Mouse (Mus musculus) adrenal gland, adult 2 months (tissue): ENCODE measurements around the gene Epha4. TPM values are rescaled to one million over a fixed set of nuclear protein-coding genes. Genes with fewer than 3 reads are reported as not detected.

Experiments
- DNase-seq: peaks from one replicate; pipeline ENCODE4 v3.0.0; 2021
- polyA plus RNA-seq: library from polyadenylated mRNA; depleted of rRNA; stranded (reverse); fragments of >200 nt; gene quantifications from 2 replicates; pipeline ENCODE4 v1.2.3, GENCODE M21; 2012
- total RNA-seq, 2 experiments: library from RNA; stranded (reverse); gene quantifications; 2 replicates each; pipeline ENCODE4 v1.2.3; 2021

Epha4 gene
- total and polyA plus RNA-seq, 3 experiments = 1.3 to 2.8 (median 2.1) TPM

DNA sequence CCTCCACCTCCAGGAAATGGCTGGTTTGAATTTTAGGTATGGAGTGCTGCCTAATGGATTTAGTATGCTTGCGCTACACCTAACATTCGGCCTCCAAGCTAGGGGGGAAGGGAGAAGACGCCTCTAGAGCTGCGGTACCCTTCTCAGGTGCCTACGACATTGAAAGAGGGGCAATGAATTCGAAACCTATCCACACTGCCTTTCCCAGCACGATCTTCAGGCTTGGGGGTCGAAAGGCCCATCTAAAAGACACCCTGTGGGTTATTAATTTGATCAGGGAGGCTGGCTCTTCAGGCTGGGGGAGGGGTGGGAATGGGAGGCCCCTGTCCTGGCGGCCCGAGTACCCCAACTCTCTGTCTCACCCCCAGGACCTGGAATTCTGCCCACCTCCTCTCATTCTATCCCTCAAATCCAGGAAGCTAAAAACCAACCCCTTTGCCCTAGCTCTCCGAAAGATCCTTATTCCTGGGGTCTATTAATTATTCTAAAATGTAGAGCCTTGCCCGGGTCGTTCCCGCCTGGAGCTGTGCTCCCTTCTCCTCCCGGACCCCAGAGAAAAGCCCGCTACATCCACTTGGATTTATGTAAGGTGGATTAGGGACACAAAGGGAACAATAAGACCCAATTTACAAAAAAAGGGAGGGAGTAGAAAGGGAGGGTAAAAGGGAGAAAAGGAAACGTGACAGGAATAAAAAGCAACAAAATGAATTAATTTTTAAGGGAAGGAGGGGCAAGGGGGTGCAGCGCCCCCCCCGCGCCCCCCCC, 2.3 kb downstream of the Epha4 start:
- DNase-seq = no peak

DNA sequence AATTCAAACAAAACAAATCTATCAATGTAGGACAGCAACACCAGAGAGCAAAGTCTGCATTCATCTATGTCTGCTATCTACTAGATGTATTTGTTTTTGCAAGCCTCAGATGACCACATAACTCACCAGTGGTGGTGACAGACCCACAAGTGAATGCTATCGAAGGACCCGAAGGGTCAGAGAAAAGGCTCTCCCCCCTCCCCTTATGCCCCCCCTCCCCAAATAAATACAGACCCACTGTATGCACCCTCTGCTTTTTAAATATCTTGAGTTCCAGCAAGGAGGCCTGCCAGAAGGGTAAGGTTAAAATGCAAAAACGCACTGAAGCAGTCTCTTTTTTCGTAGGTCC, 2.9 kb downstream of the Epha4 start:
- no peak for DNase-seq

DNA sequence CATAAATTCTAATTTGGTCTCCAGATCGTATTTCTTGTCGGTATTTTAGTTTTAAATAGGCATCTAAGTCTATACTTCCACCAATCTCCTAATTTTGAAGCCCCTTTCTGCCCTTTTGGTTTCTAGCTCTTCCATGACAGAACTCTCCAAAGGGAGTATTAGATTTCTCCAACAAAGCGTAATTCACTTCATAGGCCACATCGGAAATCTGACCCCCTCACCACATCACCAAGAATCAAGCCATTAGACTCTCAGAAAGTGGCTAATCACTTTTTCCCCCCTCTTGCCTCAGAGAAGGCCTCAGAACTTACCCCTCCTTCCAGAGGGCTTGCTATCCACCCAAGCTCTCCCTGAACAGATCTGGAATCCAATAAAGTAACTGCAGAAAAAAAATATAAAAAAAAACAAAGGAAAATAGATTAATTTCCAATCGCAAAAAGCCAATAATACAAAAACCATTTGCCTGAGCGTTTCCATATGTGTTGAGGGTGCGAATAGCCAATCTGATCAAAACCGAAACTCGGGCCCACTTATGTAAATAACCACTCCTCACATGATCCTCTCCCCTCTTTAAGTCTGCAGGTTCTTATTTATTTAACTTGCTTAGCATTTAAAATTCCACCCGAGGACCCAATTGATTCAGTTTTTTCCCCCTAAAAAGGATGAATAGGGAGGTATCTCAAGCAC, 3.4 kb downstream of the Epha4 start:
- DNase-seq = no peak

DNA sequence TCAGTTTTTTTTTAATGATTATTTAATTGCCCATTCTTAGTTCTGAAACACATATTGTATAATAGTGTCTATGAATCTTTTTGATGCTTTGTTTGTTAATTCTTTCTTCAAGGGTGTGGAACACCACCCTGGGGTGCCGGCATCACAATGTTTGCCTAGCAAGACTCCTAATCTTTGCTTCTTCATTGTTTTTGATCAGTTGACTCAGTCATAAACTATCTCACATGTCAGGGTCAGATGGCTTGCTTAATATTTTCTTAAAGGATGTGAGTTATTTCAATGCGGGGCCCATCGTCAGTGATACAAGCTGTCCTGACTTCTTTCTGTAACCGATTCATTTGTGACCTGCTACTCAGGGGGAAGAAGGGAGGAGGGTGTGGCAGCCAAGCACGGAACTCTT, 4.3 kb downstream of the Epha4 start:
- no peak for DNase-seq

DNA sequence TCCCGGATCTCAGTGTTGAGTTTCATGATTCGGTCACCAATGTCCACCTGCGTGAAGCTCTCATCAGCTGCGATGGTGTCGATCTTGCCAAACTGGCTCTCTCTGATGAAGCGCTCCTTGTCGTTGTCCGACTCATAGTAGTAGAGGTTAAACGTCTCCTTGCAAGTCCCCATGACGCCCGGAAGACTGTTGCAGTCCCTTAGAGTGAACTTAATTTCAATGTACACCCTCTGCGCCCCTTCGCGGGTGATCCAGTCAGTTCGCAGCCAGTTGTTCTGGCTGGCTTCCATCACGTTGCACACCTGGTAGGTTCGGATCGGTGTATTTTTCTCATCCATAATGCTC, 8.1 kb downstream of the Epha4 start:
- DNase-seq = no peak

DNA sequence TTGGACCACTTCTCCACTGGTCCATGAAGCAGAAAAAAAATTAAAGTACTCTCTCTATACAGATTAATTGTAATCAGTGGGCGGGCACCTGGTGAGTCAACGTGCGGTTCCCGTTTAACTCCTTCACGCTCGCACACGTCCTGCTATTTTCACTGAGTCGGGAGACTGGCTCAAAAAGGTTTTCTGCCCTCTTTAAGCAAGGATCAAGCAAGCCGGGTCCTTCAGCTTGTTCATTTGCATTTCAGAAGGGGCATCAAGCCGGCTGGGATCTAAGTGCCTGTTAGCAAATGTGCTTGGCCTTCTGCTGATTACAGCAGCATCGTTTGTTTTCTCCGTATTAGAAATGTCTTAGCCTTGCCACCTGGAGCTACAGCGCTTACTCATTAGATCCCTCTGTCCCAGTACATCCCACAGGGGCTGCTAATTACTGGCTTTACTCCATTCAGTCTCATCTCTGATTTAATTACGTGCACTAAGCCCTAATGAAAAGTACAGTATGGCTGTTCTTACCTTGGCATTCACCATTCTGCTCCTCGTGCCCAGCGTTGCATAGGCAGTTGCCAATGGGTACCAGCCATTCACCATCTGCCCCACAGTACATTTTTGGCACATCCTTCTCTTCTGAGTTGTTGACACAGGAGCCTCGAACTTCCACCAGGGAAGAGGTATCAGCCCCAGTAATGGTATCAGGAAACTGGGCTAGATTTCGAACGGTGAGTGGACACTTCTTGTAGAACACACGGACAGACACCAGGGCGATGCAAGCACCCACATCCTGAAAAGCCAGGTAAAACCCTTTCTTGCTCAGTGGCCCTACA, 8.6 kb downstream of the Epha4 start:
- no peak for DNase-seq

DNA sequence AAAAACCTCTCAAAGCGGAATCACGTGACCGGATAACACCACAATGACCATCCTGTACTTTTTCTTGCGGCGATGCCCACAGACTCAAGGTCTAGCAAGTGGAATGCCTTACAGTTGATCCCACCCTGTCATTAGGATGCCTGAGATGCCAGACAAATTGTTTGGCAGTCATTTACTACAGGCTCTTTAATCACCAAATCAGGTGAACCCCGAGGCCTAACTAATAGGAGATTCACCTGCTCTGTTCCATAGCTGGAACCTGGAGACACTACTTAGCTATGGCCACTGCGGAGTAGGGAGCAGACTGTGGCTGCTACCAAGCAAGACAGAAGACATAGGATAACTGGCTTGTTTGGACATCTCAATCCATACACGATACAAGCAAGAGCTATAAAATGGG, 9.6 kb downstream of the Epha4 start:
- no peak for DNase-seq

DNA sequence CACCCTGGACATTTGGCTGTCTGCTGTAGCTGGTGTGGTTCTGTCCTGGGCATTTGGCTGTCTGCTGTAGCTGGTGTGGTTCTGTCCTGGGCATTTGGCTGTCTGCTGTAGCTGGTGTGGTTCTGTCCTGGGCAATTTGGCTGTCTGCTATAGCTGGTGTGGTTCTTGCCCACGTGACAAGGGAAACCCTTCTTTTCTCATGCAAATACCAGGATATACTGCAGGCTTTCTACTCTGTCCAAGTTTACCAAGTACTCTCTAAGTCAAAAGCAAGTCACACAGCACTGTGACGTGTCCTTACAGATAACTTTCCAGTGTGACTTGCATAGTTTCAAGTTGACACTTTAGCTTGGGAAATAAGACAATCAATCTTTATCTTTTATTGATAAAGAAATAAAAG, 10.1 kb downstream of the Epha4 start:
- DNase-seq = no peak

DNA sequence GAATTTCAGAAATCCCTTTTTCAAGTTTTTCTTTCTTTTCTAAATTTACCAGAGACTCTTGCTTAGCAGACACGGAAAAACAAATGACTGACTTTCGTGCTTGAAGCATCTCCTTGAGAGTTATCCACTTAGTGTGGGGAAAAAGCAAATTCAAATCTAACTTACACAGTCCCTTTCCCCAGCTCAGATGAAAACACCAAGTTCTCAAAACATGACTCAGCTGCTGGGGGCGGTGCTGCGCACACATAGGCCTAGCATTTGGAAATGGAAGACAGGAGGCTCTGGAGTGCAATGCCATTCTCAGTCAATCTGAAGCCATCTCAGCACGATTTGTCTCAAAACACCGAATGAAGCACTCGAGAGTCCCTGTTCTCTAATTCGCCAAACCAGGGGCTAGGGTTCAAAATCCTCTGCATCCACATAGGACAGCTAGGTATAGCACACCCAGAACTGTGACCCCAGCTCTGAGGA, 11.1 kb downstream of the Epha4 start:
- peak; percentile 12 for DNase-seq

DNA sequence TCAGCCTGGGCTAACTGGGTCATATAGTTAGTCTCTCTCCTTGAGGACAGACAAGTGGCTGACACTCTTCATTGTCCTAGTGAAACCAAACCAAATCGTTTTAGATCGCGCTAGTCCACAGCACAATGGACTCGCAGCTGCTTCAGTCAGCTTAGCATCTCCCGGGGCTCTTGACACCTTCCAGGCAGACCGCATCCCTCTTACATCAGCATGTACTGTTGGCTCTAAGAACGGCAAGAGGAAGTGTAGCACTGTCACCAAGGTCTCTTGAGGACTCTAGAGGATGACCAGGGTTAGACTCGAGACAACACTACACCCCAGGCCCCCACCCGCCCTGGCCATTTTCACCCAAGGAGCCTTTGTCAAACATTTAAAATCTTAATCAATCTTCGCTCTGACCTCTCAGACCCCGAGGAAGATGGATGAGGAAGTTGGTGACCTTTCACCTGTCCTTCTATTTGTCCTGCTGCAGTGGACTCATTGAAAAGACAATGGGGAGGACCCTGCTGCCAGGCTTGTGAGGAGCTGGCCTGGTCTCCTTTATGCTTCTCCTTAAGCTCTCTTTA, 12.3 kb downstream of the Epha4 start:
- DNase-seq = no peak

DNA sequence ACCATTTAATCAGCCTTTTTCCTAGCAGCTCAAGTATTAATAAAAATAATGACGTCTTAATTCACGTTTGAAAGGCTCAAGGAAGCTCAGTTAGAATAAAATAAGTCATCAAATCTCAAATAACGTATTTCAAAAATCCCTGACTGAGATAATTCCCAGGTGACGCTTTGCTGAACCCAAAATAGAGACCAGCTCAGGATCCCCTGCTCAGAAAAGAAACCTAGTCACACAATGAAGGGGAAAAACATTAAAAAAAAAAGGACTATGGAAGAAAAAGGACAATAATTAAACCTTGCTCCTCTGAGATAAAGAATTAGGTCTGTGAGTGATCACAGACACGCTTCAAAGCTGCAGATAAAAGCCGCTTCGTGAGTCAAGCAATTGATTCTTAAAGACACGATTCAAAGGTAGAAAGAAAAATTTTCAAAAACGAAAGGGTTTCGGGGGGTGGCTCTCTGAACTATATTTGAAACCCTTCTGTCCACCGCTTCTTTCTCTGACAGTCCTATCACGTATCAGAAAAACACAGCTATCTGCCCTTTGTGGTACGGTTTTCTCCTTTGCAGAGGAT, 13.4 kb downstream of the Epha4 start:
- no peak for DNase-seq

DNA sequence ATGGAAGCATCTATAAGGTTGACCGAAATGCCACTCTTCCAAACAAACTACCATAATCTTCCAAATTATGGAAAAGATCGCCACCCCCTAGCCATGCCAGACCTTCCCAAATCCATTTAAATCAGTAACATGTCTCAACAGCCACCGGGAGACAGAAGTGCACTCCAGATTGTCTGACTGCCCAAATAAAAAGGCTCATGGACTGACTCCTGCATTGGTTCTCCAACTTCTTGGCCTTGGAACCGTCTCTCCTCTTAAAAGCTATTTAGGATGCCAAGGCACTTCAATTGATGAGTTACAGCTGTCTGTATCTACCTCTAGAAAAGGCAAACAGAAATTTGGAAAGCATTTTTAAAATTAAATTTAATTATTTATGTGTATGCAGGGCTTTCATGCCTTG, 17.4 kb downstream of the Epha4 start:
- no peak for DNase-seq

DNA sequence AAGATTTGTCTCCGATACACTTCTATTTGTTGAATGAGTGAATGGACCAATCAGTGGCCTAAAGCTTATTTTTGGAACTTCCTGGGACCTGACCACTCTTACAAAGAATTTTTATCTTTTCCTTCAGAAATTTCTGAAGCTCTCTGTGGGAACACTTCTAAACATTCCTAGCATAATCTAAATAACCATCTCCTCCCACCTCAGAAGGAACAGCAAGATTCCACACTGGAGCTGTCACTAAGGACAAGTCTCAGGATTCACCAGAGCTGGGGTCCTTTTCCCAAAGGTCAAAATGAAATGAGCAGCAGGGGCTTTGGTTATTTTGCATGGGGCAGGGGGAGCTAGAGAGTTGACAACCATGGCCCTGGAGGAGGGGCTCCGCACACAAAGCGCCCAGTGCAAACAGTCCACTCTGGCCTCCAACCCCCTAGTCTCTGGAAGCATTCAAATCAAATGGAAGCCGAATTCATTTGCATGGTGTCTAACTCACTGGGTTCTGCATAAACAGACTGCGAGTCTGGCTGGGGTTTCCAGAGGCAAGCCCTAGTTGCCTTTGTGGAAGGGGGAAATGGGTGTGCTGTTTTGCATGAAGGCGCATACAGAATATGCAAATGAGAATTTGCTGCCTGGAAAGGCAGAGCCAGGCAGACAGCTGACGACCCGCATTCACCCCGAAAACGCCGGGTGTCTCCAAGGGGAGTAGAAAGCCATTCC, 18.3 kb downstream of the Epha4 start:
- DNase-seq = no peak

DNA sequence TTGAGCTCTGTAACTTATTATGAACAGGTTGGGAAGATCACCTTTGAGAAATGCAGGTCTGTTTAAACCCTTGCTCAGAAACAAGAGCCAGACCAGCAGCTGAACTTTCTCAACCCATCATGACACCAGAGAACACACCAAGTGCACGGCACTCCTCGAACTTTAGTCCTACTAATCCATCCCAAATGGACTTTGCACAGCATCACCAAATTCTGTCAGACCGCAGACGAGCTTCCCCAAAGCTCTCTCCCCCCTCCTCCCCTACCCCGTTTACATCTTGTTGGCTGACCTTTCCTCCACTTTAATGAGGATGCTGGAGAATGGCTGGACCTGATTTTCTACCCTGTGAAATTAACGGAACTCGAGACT, 19.1 kb downstream of the Epha4 start:
- no peak for DNase-seq

DNA sequence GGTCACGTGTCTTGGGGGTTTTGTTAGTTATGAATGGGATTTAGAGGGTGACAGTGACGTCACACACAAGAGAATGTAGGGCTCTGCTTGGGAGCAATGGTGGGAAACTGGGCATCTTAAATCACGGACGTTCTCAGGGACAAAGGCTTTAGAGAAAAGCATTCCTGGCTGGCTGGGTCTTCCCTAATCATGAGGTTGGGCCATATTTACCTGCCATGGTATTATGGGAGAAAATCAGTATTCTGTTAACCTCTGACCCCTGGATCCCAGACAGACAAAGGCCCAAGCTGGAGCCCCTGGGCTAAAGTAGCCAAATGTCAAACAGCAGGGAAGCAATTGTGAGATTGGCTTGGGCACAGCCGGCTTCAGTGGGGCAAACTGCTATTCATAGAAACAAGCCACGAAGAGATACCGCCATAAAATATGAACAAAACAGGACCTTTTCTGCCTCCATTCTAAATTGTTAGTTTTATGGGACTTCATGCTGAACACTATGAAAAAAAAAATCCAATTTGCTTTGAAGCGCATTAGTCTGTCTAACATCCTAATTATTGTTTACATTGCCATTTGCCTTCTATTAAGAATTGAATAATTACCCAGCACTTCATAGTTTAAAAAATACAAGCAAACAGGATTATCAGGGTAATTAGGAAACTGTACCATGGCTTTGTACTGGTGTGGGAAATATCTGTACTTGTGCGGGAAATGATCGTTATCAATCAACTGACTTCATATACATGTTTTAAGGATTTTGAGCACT, 19.7 kb downstream of the Epha4 start:
- no peak for DNase-seq

DNA sequence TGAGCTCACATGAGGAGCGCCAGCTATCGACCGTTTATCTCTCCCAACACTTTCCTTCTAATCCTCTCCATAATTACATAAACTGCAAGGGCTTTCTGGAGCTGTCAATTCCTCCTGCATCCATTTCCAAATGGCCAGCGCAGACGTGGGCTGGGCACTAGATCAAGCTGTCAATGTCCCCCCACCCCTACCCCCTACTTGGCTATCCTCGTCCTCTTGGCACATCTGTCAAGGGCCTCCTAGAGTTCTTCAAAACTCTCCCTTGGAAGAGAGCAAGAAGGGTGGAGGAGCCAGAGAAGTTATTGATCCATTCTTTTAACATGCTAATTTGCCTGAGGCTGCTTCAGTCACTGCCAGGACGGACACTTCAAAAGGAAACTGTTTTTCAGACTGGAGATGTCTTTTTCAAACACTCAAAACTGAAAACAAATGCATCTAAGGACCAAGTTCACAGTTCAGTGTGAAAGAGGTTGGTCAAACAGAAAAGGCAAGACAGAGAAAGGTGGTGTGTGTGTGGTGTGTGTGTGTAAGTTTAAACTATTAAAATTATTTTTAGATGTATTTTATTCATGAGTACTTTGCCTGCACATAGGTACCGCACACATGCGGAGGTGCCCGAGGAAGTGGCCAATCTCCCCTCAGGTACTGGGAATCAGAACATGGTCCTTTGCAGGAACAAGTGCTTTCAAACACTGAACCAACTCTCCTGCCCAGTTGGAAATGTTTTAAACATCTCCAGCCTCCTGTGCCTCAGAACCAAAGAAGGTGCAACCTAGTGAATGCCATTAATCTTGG, 20.9 kb downstream of the Epha4 start:
- DNase-seq = no peak

DNA sequence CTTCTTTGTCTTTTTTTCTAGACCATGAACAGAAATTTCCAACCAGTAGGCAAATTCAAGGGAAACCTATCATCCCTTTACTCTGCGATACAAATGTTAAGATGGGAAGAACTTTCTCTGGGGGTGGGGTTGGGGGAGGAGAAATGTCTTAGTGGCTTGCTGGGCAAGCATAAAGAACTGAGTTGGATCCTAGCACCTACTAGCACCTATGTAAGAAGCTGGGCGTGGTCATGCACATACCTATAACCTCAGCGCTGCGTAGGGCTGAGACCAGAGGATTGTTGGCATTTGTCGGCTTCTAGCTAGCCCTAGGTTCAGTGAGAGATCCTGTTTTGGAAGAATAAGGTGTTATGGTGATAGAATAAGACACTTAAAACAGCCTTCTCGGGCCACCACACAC, 24.7 kb downstream of the Epha4 start:
- no peak for DNase-seq

DNA sequence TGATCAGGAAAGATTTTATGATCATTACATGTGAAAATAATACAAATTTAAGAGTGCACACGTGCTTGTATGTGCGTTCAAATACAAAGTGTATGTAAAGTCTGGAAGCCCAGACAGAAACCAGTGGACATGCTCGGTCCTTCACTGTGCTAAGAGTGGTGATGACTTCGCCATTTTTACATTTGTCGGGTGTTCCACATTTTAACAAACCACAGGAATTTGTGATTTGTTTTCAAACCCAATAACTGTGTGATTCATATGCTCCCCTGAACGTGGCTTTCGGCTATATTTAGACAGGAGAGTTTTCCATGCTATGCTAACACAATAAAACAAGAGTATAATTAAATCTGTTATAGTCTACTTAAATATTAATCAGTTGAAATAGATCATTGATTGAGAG, 25.5 kb downstream of the Epha4 start:
- DNase-seq = no peak

DNA sequence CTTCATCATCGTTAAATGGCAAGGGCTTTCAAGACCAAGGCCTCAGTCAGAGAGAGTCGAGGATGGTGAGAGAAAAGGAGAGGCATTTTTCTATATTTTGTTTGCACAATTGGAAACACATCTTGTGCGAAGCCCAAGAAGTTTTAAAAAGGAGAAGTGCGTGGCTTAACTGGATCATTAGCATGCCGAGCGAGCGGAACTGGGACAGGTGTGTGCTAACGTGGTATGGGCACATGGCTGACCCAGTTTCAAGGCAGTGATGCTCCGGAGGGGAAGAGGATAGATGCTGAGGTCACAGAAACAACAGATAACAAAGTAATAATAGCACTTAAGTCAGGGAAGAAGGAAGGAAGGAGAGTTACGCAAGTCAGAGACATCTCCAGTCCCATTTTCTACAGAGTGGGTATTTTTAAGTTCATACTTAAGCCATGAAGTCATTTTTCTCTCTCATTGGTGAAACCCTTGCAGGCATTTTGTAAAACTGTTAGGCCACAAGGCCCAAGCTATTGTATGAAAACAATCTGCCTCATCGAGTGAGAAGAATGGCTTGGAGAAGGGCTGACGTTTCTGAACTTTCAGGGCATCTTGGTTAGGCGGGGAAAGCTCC, 26.9 kb downstream of the Epha4 start:
- DNase-seq = no peak
